Mouse (Mus musculus) thymus, postnatal 4 days (tissue): ENCODE measurements around the gene Retreg1.

Experiments
- DNase-seq: peaks from one replicate; pipeline ENCODE4 v3.0.0; 2021

The Retreg1 gene

DNA sequence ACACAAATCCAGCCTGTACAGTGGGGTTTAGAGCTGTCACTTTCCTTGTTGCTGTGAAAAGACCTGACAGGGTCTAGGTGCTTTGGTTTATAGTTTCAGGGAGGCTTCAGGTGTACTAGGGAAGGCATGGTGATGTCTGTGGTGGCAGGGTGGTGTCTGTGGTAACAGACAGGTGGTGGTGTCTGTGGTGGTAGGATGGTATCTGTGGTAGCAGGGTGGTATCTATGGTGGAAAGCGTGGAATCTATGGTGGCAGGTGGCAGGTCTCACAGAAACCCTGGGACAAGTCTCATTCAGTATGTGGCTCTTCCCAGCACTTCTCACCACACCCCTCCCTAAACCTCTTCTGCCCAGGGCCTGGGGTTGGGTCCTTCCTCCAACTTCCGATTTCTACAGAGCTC lies 8.7 kb upstream of the Retreg1 start:
- DNase-seq: no peak

- DNase-seq: no peak
Observed at GRCm38 (mm10) chr15:25834920-25835674, 7.9 kb upstream of the Retreg1 start.

GRCm38 (mm10) chr15:25842462-25843085 lies 406 bp upstream of the Retreg1 start:
- DNase-seq: no peak

DNA sequence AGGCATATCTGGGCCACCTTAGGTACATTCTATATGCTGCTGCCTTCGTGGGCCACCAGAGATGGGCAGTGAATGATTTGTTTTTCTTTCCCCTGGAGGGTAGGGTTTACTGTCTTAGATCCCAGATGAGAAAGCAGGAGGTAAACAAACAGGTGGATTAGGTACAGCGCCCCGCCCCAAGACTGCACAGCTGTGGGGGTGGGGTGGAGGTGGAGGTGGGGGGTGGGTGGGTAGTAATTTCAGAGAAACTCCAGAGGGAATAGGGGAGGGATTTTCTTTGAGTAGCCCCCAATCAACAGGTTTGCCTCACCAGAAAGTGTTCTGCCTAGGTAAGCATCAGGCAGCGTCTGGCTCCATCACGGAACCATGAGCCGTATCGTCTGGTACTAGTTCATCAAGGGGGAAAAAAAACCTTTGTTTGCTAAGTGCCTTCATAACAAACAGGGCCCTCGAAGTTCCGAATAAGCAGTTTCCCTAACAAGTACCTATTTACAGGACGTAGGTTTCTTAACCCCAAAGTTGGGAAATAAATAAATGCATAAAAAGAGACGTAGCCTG lies 1.1 kb downstream of the Retreg1 start:
- DNase-seq: peak; percentile 35

GRCm38 (mm10) chr15:25844771-25845170 lies 1.8 kb downstream of the Retreg1 start:
- DNase-seq: no peak

- DNase-seq: no peak
Observed at GRCm38 (mm10) chr15:25847576-25848168, 4.7 kb downstream of the Retreg1 start.

GRCm38 (mm10) chr15:25850552-25850951 lies 7.6 kb downstream of the Retreg1 start:
- no peak for DNase-seq

GRCm38 (mm10) chr15:25854270-25854904 lies 11.4 kb downstream of the Retreg1 start:
- DNase-seq: no peak

- peak; percentile 42 for DNase-seq
Observed at GRCm38 (mm10) chr15:25858611-25859058, 15.7 kb downstream of the Retreg1 start.

DNA sequence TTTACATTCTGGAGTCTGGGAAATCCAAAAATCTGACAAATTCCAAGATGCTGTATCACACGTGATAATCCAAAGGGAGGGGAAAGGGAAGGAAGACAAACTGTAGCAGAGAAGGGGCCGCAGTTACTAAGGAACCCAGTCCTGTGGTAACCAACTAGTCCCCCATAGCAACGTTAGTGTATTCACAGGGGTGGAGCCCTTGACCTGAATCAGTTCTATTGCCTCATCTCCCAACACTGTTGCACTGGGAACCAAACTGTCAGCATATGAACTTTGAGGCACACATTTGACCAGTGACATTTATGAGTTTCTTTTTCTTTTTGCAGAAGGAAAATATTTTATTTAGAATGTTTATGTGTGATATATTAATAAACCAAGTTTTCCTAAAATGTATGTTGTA lies 16.5 kb downstream of the Retreg1 start:
- no peak for DNase-seq

GRCm38 (mm10) chr15:25861900-25862299 lies 18.9 kb downstream of the Retreg1 start:
- no peak for DNase-seq

DNA sequence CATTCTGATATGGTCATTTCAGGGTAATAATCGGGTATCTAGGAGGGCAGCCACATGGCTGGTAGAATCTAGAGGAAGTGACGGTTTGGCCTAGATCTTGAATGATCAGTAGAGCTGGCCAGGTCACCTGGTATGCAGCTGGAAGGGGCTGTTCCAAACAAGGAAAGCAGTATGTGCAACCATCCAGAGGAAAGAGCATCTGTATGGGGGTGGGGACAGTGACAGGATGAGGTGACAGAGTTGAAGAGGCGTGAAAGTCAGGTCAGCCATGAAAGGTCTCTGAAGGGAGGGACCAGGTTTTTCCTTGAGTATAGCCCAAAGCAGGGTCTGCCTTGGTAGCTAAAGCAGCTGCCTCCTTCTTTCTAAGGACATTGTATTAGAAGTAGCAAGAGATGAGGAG lies 22.6 kb downstream of the Retreg1 start:
- no peak for DNase-seq

- DNase-seq: no peak
Observed at GRCm38 (mm10) chr15:25866106-25866505, 23.1 kb downstream of the Retreg1 start.

DNA sequence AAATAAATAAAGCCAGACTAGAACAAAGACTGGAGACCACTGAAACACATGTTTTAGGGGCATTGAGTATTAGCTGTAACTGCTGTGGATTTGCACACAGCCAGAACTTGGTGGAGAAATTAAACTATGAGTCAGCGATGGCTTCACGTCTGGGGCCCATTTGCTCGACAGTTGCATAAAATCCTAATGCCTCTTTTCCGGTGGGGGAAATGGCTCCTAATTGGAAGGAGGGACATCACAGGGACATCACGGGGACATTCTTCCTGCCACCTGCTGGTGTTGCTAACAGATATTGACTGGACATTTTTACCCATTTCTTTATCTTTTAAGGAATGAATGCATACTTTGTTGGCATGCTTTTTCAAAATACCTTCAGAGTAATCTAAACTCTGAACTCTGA lies 26.1 kb downstream of the Retreg1 start:
- no peak for DNase-seq

GRCm38 (mm10) chr15:25871470-25871869 lies 28.5 kb downstream of the Retreg1 start:
- no peak for DNase-seq

DNA sequence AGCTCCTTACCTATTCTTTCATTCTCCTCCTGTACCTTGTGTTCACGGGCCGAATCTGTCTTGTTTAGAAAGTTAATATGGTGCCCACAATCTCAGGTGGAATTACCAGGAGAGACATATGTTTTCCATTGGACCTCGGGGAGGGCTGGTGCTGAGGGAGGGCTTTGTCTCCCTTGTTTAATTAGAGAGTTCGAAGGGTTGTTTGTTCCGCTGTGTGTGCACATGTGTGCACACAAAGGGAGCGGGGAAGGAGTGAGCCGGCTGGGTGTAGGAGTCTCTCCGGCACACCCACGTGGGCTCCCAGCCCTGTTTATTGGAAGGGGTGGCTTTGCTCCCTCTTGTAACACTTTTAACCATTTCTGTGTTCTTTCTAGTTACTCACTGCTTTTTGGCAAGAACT lies 29.1 kb downstream of the Retreg1 start:
- no peak for DNase-seq

- no peak for DNase-seq
Observed at GRCm38 (mm10) chr15:25872657-25873056, 29.7 kb downstream of the Retreg1 start.

GRCm38 (mm10) chr15:25873536-25873935 lies 30.6 kb downstream of the Retreg1 start:
- DNase-seq: no peak

GRCm38 (mm10) chr15:25876601-25877161 lies 33.7 kb downstream of the Retreg1 start:
- no peak for DNase-seq

DNA sequence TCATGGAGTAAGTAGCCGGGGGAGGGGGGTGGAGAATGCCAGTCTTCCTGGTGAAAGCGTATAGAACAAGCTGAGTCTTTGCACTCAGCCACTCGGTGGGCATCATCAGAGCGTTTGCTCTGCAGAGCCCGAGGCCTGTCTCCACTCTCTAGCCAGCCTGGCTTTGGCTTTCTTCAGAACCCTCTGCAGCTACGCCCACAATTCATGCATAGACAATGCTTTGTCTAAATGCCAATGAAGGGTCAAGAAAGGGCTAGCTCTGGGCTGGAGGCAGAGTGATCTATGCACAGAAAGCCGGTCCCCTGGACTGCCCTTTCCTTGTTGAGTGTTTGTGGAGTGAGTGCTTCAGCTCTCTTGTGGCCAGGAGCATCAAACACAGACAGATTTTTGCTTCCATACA lies 34.8 kb downstream of the Retreg1 start:
- no peak for DNase-seq

DNA sequence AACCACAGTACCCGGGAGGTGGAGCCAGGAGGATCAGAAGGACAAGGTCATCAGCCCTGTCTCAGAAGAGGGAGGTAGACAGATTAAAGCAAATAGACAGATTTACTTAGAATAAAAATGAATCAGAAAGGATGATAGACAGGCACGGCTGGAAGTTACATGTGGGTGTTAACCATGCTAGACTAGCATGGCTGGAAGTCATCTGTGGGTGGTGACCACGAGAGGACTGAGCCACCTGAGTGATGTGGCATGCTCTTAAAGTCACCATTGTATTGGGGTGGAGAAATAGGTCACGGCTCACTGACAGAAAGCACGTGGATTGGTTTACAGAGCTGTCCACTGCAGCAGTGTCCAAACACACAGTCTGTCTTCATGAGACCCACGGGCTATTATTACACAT lies 36.2 kb downstream of the Retreg1 start:
- no peak for DNase-seq

DNA sequence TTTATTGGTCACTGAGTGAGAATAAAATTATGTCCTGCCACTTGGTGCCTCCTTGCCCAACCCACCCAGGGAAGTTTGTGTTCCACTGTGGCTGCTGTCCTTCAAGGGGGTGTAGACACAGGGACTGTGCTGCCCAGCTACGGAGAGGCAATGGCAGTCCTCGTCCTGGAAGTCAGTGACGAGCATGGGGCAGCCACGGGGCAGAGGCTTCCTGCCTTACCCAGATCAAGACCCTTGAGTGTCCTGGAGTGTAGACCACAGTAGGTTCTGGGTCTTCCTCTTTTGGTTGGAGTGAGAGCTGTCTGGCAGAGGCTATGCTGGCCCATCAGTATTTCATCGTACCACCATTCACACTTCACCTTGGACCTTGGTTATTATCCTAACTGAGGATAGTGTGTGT lies 37.2 kb downstream of the Retreg1 start:
- DNase-seq: no peak

DNA sequence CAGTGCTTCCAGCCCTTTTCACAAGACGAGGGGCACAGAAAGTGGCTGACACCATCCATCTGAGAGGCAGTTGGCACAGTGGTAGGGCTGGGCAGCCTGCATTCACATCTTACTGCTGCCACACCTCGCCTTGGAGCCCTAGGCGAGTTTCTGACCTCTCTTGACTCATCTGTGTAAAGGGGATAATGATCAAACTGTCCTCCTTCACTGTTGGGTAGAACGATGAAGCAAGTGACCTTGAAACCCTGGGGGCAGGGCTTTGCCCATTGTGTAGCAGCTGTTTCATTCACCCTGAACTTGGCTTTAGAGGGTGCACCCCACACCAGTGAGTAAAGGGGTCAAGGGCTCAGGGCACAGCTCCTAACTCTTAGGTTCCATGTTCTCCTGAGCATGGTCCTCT lies 39.0 kb downstream of the Retreg1 start:
- no peak for DNase-seq
